Mouse (Mus musculus): Measurements from ENCODE around the gene Pla2g4d. TPM values are rescaled to one million over a fixed set of nuclear protein-coding genes. Genes with fewer than 3 reads are reported as not detected.

The Pla2g4d gene
- not detected in 4 replicates for total RNA-seq (2023; ENCODE audit: inconsistent age)

GRCm38 (mm10) chr2:120288995-120289394, at the start of gene Pla2g4d:
Gene Pla2g4d (minus strand): TSS chr2:120289197.

DNA sequence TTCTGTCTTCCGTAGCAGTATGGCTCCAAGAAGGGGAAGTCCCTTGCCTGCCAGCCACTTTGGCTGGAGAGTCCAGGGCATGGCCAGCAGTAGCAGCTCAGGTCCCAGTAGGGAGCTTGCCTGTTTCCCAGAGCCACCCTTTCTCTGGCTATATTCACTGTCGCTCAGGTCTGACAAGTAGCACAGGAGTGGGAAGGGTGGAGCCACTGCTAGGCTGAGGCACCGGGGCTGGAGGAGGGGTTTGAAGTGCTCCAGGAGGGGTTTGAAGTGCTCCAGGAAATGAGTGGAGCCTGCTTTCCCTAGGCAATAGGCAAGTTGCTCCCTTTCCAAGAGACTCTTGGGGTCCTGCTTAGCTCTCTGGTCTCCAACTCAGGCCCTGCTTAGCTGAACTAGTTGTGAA, 25.0 kb upstream of the Pla2g4d start, which contains the start of gene Pla2g4f:
Gene Pla2g4f (minus strand): TSS at position 190 of the 400 bp plus-strand sequence.

GRCm38 (mm10) chr2:120244679-120245420, 44.1 kb downstream of the Pla2g4d start, which contains the start of gene Pla2g4e:
Gene Pla2g4e (minus strand): TSS chr2:120245335.

Other genes starting within 250 kb of the Pla2g4d start
- gene Ehd4, start 134.6 kb downstream of the Pla2g4d start, total RNA-seq (2023; ENCODE audit: inconsistent age): 82.5 to 102 TPM (median 94.9 TPM) in 4 replicates
- gene Pla2g4e, start 43.9 kb downstream of the Pla2g4d start, total RNA-seq (2023; ENCODE audit: inconsistent age): not detected in 4 replicates
- 0.22 to 0.36 TPM (median 0.26 TPM) in 3 of 4 replicates, not detected in the other for gene Pla2g4f, start 25.0 kb upstream of the Pla2g4d start, total RNA-seq (2023; ENCODE audit: inconsistent age)
- gene Vps39, start 63.9 kb upstream of the Pla2g4d start, total RNA-seq (2023; ENCODE audit: inconsistent age): 60.1 to 85.2 TPM (median 71.0 TPM) in 4 replicates
- 38.4 to 47.2 TPM (median 46.1 TPM) in 4 replicates for gene Ganc, start 114.7 kb upstream of the Pla2g4d start, total RNA-seq (2023; ENCODE audit: inconsistent age)
- 47.0 to 54.0 TPM (median 52.7 TPM) in 4 replicates for gene Tmem87a, start 114.9 kb upstream of the Pla2g4d start, total RNA-seq (2023; ENCODE audit: inconsistent age)
- gene Capn3, start 166.8 kb upstream of the Pla2g4d start, total RNA-seq (2023; ENCODE audit: inconsistent age): 0.67 to 3.9 TPM (median 1.4 TPM) in 4 replicates